Mouse (Mus musculus) CH12.LX (cell line): ENCODE results near the gene Tmem131l. TPM values are rescaled to one million over a fixed set of nuclear protein-coding genes. Genes with fewer than 3 reads are reported as not detected.
A peak's percentile ranks its signal among the peaks of the same experiment; 100 is the strongest.

Experiments used
- DNase-seq: peaks from one replicate; pipeline ENCODE4 v3.0.0-alpha.2; 2013; ENCODE audit errors: extremely low read depth
- H3K27ac ChIP-seq: 2 replicates; pipeline ENCODE4 v1.5.1; 2012; ENCODE audit warnings: low read depth, mild to moderate bottlenecking, control low read depth, moderate library complexity; ENCODE audit not compliant: insufficient read depth
- H3K27me3 ChIP-seq: replicated peaks from 2 replicates; pipeline ENCODE3; 2012; ENCODE audit warnings: inconsistent platforms
- H3K36me3 ChIP-seq, 2 experiments: replicated peaks in 1 of 2; 2 replicates each; pipeline versions ENCODE3 to v1.6.1; 2012; ENCODE audit warnings: inconsistent platforms in 1 of 2, low read length in 1 of 2, mild to moderate bottlenecking in 1 of 2, mixed read lengths in 1 of 2, moderate library complexity in 1 of 2; ENCODE audit not compliant: control insufficient read depth in 1 of 2, insufficient read depth in 1 of 2
- H3K4me1 ChIP-seq, 2 experiments: 2 replicates each; pipeline ENCODE4 v1.6.1; 2012; ENCODE audit warnings: inconsistent platforms in 1 of 2, moderate library complexity in 1 of 2; ENCODE audit not compliant: insufficient read depth in 2 of 2, control insufficient read depth in 1 of 2
- H3K4me2 ChIP-seq: 2 replicates; pipeline ENCODE4 v1.6.1; 2012; ENCODE audit warnings: low read depth, mild to moderate bottlenecking, control low read depth; ENCODE audit not compliant: poor library complexity, insufficient read depth, severe bottlenecking
- H3K4me3 ChIP-seq, 3 experiments: fragments of 150-350 bp in 1 of 3; sonication (generic) in 1 of 3; replicated peaks in 1 of 3; 2 replicates each; pipeline versions ENCODE3 to v1.5.1; 2011 to 2012; ENCODE audit warnings: low read depth in 2 of 3, low read length in 2 of 3, mild to moderate bottlenecking in 2 of 3, moderate library complexity in 2 of 3, control low read depth in 1 of 3, improper control_type of control experiment in 1 of 3, inconsistent platforms in 1 of 3, mixed read lengths in 1 of 3; ENCODE audit not compliant: poor library complexity in 1 of 3
- H3K79me2 ChIP-seq: replicated peaks from 2 replicates; pipeline ENCODE4 v1.6.1; 2012; ENCODE audit warnings: mild to moderate bottlenecking, moderate library complexity; ENCODE audit not compliant: control insufficient read depth, poor library complexity, insufficient read depth, severe bottlenecking; ENCODE audit errors: extremely low read depth
- H3K9ac ChIP-seq: 2 replicates; pipeline ENCODE4 v1.6.1; 2012; ENCODE audit warnings: low read depth, mild to moderate bottlenecking, control low read depth, moderate library complexity; ENCODE audit not compliant: insufficient read depth
- H3K9me3 ChIP-seq: replicated peaks from 2 replicates; pipeline ENCODE3; 2012; ENCODE audit warnings: low read length, inconsistent platforms, mixed read lengths
- BHLHE40 ChIP-seq: IDR thresholded peaks from 2 replicates; pipeline ENCODE4 v1.6.1; 2011; ENCODE audit warnings: mild to moderate bottlenecking, low read depth, low read length, improper control_type of control experiment
- CHD1 ChIP-seq: IDR thresholded peaks from 2 replicates; pipeline ENCODE4 v1.6.1; 2012; ENCODE audit warnings: low read depth, low read length, improper control_type of control experiment, inconsistent platforms
- ELF1 ChIP-seq: IDR thresholded peaks from 2 replicates; pipeline ENCODE4 v1.6.1; 2014; ENCODE audit warnings: low read depth, mild to moderate bottlenecking, inconsistent platforms, low read length, improper control_type of control experiment
- EP300 ChIP-seq: IDR thresholded peaks from 2 replicates; pipeline ENCODE4 v1.6.1; 2011; ENCODE audit warnings: low read length, improper control_type of control experiment
- ETS1 ChIP-seq: conservative IDR thresholded peaks from 2 replicates; pipeline ENCODE4 v1.6.1; 2012; ENCODE audit warnings: low read depth, mild to moderate bottlenecking, inconsistent platforms, low read length, improper control_type of control experiment, moderate library complexity
- GABPA ChIP-seq: IDR thresholded peaks from 2 replicates; pipeline ENCODE4 v1.6.1; 2012; ENCODE audit warnings: low read depth, low read length, improper control_type of control experiment, inconsistent platforms; ENCODE audit not compliant: insufficient replicate concordance
- IRF4 ChIP-seq: IDR thresholded peaks from 2 replicates; pipeline ENCODE4 v1.6.1; 2014; ENCODE audit warnings: low read depth, mild to moderate bottlenecking, inconsistent platforms, low read length, improper control_type of control experiment
- JUND ChIP-seq: conservative IDR thresholded peaks from 2 replicates; pipeline ENCODE4 v1.6.1; 2011; ENCODE audit warnings: low read depth, low read length, improper control_type of control experiment
- MAX ChIP-seq: IDR thresholded peaks from 2 replicates; pipeline ENCODE4 v1.6.1; 2011; ENCODE audit warnings: low read length, improper control_type of control experiment
- MAZ ChIP-seq: IDR thresholded peaks from 2 replicates; pipeline ENCODE4 v1.6.1; 2012; ENCODE audit warnings: low read depth, mild to moderate bottlenecking, inconsistent platforms, low read length, improper control_type of control experiment, moderate library complexity
- MEF2A ChIP-seq: IDR thresholded peaks from 2 replicates; pipeline ENCODE4 v1.6.1; 2014; ENCODE audit warnings: low read depth, mild to moderate bottlenecking, inconsistent platforms, low read length, improper control_type of control experiment, borderline replicate concordance
- NRF1 ChIP-seq: IDR thresholded peaks from 2 replicates; pipeline ENCODE4 v1.6.1; 2014; ENCODE audit warnings: low read depth, mild to moderate bottlenecking, inconsistent platforms, low read length, improper control_type of control experiment, moderate library complexity
- POLR2A ChIP-seq: IDR thresholded peaks from 2 replicates; pipeline ENCODE4 v1.6.1; 2011; ENCODE audit warnings: low read depth, mild to moderate bottlenecking, improper control_type of control experiment, low read length
- RAD21 ChIP-seq: IDR thresholded peaks from 2 replicates; pipeline ENCODE4 v1.6.1; 2011; ENCODE audit warnings: low read depth, mild to moderate bottlenecking, low read length, improper control_type of control experiment, moderate library complexity
- USF1 ChIP-seq: IDR thresholded peaks from 2 replicates; pipeline ENCODE4 v1.6.1; 2014; ENCODE audit warnings: low read depth, mild to moderate bottlenecking, inconsistent platforms, low read length, improper control_type of control experiment
- ZC3H11A ChIP-seq: IDR thresholded peaks from 2 replicates; pipeline ENCODE4 v1.6.1; 2012; ENCODE audit warnings: low read depth, mild to moderate bottlenecking, inconsistent platforms, low read length, improper control_type of control experiment
- dilution Hi-C: fragments of 300-500 bp; cut with MboI; formaldehyde crosslinking; loops from 2 replicates; pipeline ENCODE4 v1.14.3; 2020; ENCODE audit warnings: low sequenced_read_pairs; ENCODE audit not compliant: extremely low pct_unique_long_range_greater_than_20kb, extremely low pct_ligation_motif_present
- in situ Hi-C: fragments of 300-500 bp; cut with MboI; formaldehyde crosslinking; loops from 3 replicates; pipeline ENCODE4 v1.14.3; 2019; ENCODE audit warnings: low sequenced_read_pairs, low pct_ligation_motif_present, low pct_unique_long_range_greater_than_20kb, mixed read lengths
- polyA plus RNA-seq: library from polyadenylated mRNA; unstranded; fragments of >175 nt; gene quantifications from 2 replicates; pipeline ENCODE4 v1.2.1, GENCODE M21; 2012; ENCODE audit warnings: low read depth; ENCODE audit not compliant: insufficient read length
- total RNA-seq, 2 experiments: library from RNA; depleted of rRNA; stranded (reverse); fragments of 300-350 nt in 1 of 2; fragments of >200 nt in 1 of 2; gene quantifications; 2 replicates each; pipeline ENCODE4 v1.2.3; 2012 to 2014

Tmem131l gene
- total and polyA plus RNA-seq, 3 experiments, result 32.7 to 89.7 (median 37.1) TPM

GRCm38 (mm10) chr3:83969081-83969480 is 70.9 kb downstream of the Tmem131l start:
- Histone ChIP-seq H3K9me3 (no peaks in the 10 kb centered on the region), H3K9ac (no peak overlapping the region), H3K36me3 (peaks cover 5 to 47% of the 10 kb centered on the region in 2 experiments), H3K27me3 (no peaks in the 10 kb centered on the region), H3K4me1 (peaks cover 5 to 75% of the 10 kb centered on the region in 2 experiments; a peak in 3 of 4 replicates), H3K27ac (no peak overlapping the region), H3K4me2 (no peak overlapping the region), H3K4me3 (no peak overlapping the region), H3K79me2 (no peaks in the 10 kb centered on the region)
- dilution Hi-C loops (no loop called here), in situ Hi-C loops (no loop called here)
- DNase-seq, result peak; percentile 50
- peak; percentile 80 for TF ChIP-seq BHLHE40
- TF ChIP-seq MAX, result no peak
- no peak for TF ChIP-seq MAZ
- TF ChIP-seq ZC3H11A, result no peak
- no peak for TF ChIP-seq GABPA
- no peak for TF ChIP-seq USF1
- TF ChIP-seq ETS1, result peak; percentile 36; the same call in 1 of the 2 replicates
- no peak for TF ChIP-seq IRF4
- TF ChIP-seq NRF1, result no peak
- TF ChIP-seq POLR2A, result no peak
- no peak for TF ChIP-seq MEF2A
- no peak for TF ChIP-seq JUND

GRCm38 (mm10) chr3:83967791-83968190 is 72.2 kb downstream of the Tmem131l start:
- no peak overlapping the region for H3K4me3 ChIP-seq
- dilution Hi-C loops (no loop called here), in situ Hi-C loops (no loop called here)
- no peak overlapping the region for H3K27ac ChIP-seq
- peaks cover 2 to 62% of the 10 kb centered on the region in 2 experiments; a peak in 3 of 4 replicates for H3K4me1 ChIP-seq
- H3K36me3 ChIP-seq, result peaks cover 5 to 56% of the 10 kb centered on the region in 2 experiments
- H3K9ac ChIP-seq, result no peak overlapping the region
- H3K9me3 ChIP-seq, result no peaks in the 10 kb centered on the region
- no peaks in the 10 kb centered on the region for H3K27me3 ChIP-seq
- no peak overlapping the region for H3K4me2 ChIP-seq
- TF ChIP-seq EP300, result 0 out of 2 replicates have a peak, but pooled peaks have one; percentile 10
- TF ChIP-seq RAD21, result no peak
- TF ChIP-seq CHD1, result no peak
- TF ChIP-seq POLR2A, result no peak
- TF ChIP-seq ELF1, result 0 out of 2 replicates have a peak, but pooled peaks have one; percentile 21
- H3K79me2 ChIP-seq, result no peaks in the 10 kb centered on the region
- peak; percentile 38 for DNase-seq
